8 mouse cellular contexts compared by ENCODE assay signal in genomic region chr7:49922928-49923327, GRCm38 (mm10). TPM values are rescaled to one million over a fixed set of nuclear protein-coding genes. Genes with fewer than 3 reads are reported as not detected.
DNase-seq lines count a peak whose midpoint lies in the region; ATAC-seq and TF ChIP-seq lines count a peak whose summit lies in the region.

No protein-coding gene starts in this region.

- no peak overlapping the region for H3K9ac ChIP-seq in heart, embryonic 16.5 days (ENCODE audit: low read length)
- H3K9ac ChIP-seq in liver, embryonic 13.5 days: no peak overlapping the region
- H3K9ac ChIP-seq in neural tube, embryonic 13.5 days: peak overlapping the region; percentile 60

- H3K4me3 ChIP-seq in layer of hippocampus, adult 2 months: peak overlapping the region; percentile 40
- no peak overlapping the region for H3K4me3 ChIP-seq in cerebellum, adult 2 months (replicated peaks; ENCODE audit: insufficient read depth, low read depth, low read length)
- H3K4me3 ChIP-seq in heart, embryonic 16.5 days (ENCODE audit: low read length): no peak overlapping the region
- no peak overlapping the region for H3K4me3 ChIP-seq in liver, embryonic 13.5 days (replicated peaks)
- no peak overlapping the region for H3K4me3 ChIP-seq in neural tube, embryonic 13.5 days

- H3K27ac ChIP-seq in layer of hippocampus, adult 2 months: peak overlapping the region; percentile 12
- H3K27ac ChIP-seq in cerebellum, adult 2 months (ENCODE audit: insufficient read depth, low read length): no peak overlapping the region
- H3K27ac ChIP-seq in heart, embryonic 16.5 days (ENCODE audit: low read length): no peak overlapping the region
- H3K27ac ChIP-seq in liver, embryonic 13.5 days: no peak overlapping the region
- H3K27ac ChIP-seq in neural tube, embryonic 13.5 days (replicated peaks): peak overlapping the region; percentile 94

- no peaks in the 10 kb centered on the region for H3K27me3 ChIP-seq in cerebellum, adult 2 months (ENCODE audit: control insufficient read depth, insufficient read depth, low read length)
- H3K27me3 ChIP-seq in heart, embryonic 16.5 days (ENCODE audit: control insufficient read depth, insufficient read depth, low read length): peaks cover 12% of the 10 kb centered on the region
- H3K27me3 ChIP-seq in liver, embryonic 13.5 days: peaks cover 4% of the 10 kb centered on the region
- peaks cover 20% of the 10 kb centered on the region for H3K27me3 ChIP-seq in neural tube, embryonic 13.5 days

- H3K4me2 ChIP-seq in heart, embryonic 16.5 days (ENCODE audit: low read depth, low read length): peak overlapping the region; percentile 45
- H3K4me2 ChIP-seq in liver, embryonic 13.5 days: 0 out of 2 replicates have a peak overlapping the region, but pooled peaks have one; percentile 4
- H3K4me2 ChIP-seq in neural tube, embryonic 13.5 days: peak overlapping the region; percentile 30

- peaks cover 3% of the 10 kb centered on the region; the same call in 1 of the 2 replicates for H3K9me3 ChIP-seq in heart, embryonic 16.5 days (replicated peaks; ENCODE audit: control insufficient read depth, low read length)
- no peaks in the 10 kb centered on the region for H3K9me3 ChIP-seq in liver, embryonic 13.5 days (replicated peaks)
- no peaks in the 10 kb centered on the region for H3K9me3 ChIP-seq in neural tube, embryonic 13.5 days

- no peaks in the 10 kb centered on the region for H3K36me3 ChIP-seq in heart, embryonic 16.5 days (ENCODE audit: control insufficient read depth, insufficient read depth)
- H3K36me3 ChIP-seq in liver, embryonic 13.5 days: no peaks in the 10 kb centered on the region
- peaks cover 23% of the 10 kb centered on the region; the same call in 1 of the 2 replicates for H3K36me3 ChIP-seq in neural tube, embryonic 13.5 days

- whole genome bisulfite sequencing in cerebellum, adult 2 months: 44% methylated on average over 4 of the region's 4 CpGs
- WGBS in heart, embryonic 16.5 days: 41% methylated on average over 4 of the region's 4 CpGs
- WGBS in liver, embryonic 13.5 days (ENCODE audit: insufficient replicate concordance): 23% methylated on average over 4 of the region's 4 CpGs
- 30% methylated on average over 4 of the region's 4 CpGs for WGBS in neural tube, embryonic 13.5 days

- peak; percentile 18; the same call in 1 of the 2 replicates for ATAC-seq in heart, embryonic 16.5 days (replicated peaks; ENCODE audit: extremely low read depth, insufficient read depth, low FRiP score)
- ATAC-seq in liver, embryonic 13.5 days (ENCODE audit: low read depth): no peak
- peak; percentile 77 for ATAC-seq in neural tube, embryonic 13.5 days (ENCODE audit: low read depth)

- no peak for TF ChIP-seq CTCF in layer of hippocampus, adult 2 months (conservative IDR thresholded peaks at IDR 0.05)
- no peak for TF ChIP-seq CTCF in cerebellum, adult 2 months (IDR thresholded peaks at IDR 0.05; ENCODE audit: borderline replicate concordance, insufficient read depth, low read depth, low read length)

- TF ChIP-seq POLR2A in cerebellum, adult 2 months (IDR thresholded peaks at IDR 0.05; ENCODE audit: borderline replicate concordance, insufficient read depth, low read length): no peak

- no peak for DNase-seq in layer of hippocampus, adult 2 months (ENCODE audit: low spot score in 2 of 2)
- DNase-seq in layer of hippocampus, postnatal 36 days: no peak
- peak; percentile 23 to 30 for DNase-seq in cerebellum, adult 2 months
- DNase-seq in liver, embryonic 13.5 days: no peak
- DNase-seq in spleen, postnatal 10 days (ENCODE audit: low spot score in 2 of 2): no peak
- DNase-seq in frontal cortex, postnatal 25 days (ENCODE audit: low spot score in 2 of 2): no peak

- peaks cover 4% of the 10 kb centered on the region; the same call in 1 of the 2 replicates for H3K4me1 ChIP-seq in cerebellum, adult 2 months (ENCODE audit: control insufficient read depth, insufficient read depth, low read length)
- H3K4me1 ChIP-seq in heart, embryonic 16.5 days (ENCODE audit: control insufficient read depth, insufficient read depth, low read length): no peaks in the 10 kb centered on the region
- no peaks in the 10 kb centered on the region for H3K4me1 ChIP-seq in liver, embryonic 13.5 days (replicated peaks)
- H3K4me1 ChIP-seq in neural tube, embryonic 13.5 days (replicated peaks): peaks cover 13% of the 10 kb centered on the region

RNA-seq across cellular contexts. Expression of gene Slc6a5, which starts 13.0 kb away (rescaled TPM):
- total RNA-seq in layer of hippocampus, adult 2 months (2021): not detected
- total RNA-seq in layer of hippocampus, postnatal 36 days (2021): under 1 TPM in 1 of 2 experiments, not detected in 1; 0.05 TPM
- 49.4 and 71.8 TPM in 2 replicates for polyA plus RNA-seq in cerebellum, adult 2 months (2012; rRNA removed)
- polyA plus RNA-seq in heart, embryonic 16.5 days (2015; fragmentation: Nextera tagmentation; extraction: Ambion mirVana): not detected in 2 replicates
- polyA plus RNA-seq in liver, embryonic 13.5 days (2015; fragmentation: Nextera tagmentation; extraction: Ambion mirVana): not detected in 2 replicates
- 14.3 and 14.4 TPM in 2 replicates for polyA plus RNA-seq in neural tube, embryonic 13.5 days (2015; fragmentation: Nextera tagmentation; extraction: Ambion mirVana)

RNA-seq across cellular contexts. Expression of gene Nell1, which starts 51.7 kb away (rescaled TPM):
- 10 to 100 TPM; 46.2 to 51.7 TPM for total RNA-seq in layer of hippocampus, adult 2 months (2021)
- total RNA-seq in layer of hippocampus, postnatal 36 days (2021): 10 to 100 TPM; 47.2 to 54.5 TPM
- polyA plus RNA-seq in cerebellum, adult 2 months (2012; rRNA removed): 31.6 and 31.9 TPM in 2 replicates
- polyA plus RNA-seq in heart, embryonic 16.5 days (2015; fragmentation: Nextera tagmentation; extraction: Ambion mirVana): 0.64 and 0.79 TPM in 2 replicates
- 0.12 and 0.15 TPM in 2 replicates for polyA plus RNA-seq in liver, embryonic 13.5 days (2015; fragmentation: Nextera tagmentation; extraction: Ambion mirVana)
- polyA plus RNA-seq in neural tube, embryonic 13.5 days (2015; fragmentation: Nextera tagmentation; extraction: Ambion mirVana): 21.2 and 23.5 TPM in 2 replicates

Comparison
In these comparisons a context has a peak if more than half of its experiments do, and no peak if none do; other contexts are left out.
1. DNase-seq: peak in cerebellum, adult 2 months (2 of 2); none in layer of hippocampus, adult 2 months (0 of 2), layer of hippocampus, postnatal 36 days (0 of 2), liver, embryonic 13.5 days (single experiment), spleen, postnatal 10 days (0 of 2) and frontal cortex, postnatal 25 days (0 of 2).
2. H3K27ac ChIP-seq: peak in layer of hippocampus, adult 2 months (single experiment) and neural tube, embryonic 13.5 days (single experiment); none in cerebellum, adult 2 months (single experiment), heart, embryonic 16.5 days (single experiment) and liver, embryonic 13.5 days (single experiment).
3. RNA of gene Slc6a5, which starts 13.0 kb away (polyA plus RNA-seq): 49.4 to 71.8 TPM in cerebellum, adult 2 months and 14.3 to 14.4 TPM in neural tube, embryonic 13.5 days; not detected in heart, embryonic 16.5 days and not detected in liver, embryonic 13.5 days; every median in the first group is over 10 times any median in the second.
4. RNA of gene Nell1, which starts 51.7 kb away (polyA plus RNA-seq): 31.6 to 31.9 TPM in cerebellum, adult 2 months and 21.2 to 23.5 TPM in neural tube, embryonic 13.5 days; 0.64 to 0.79 TPM in heart, embryonic 16.5 days and 0.12 to 0.15 TPM in liver, embryonic 13.5 days; every median in the first group is over 10 times any median in the second.
5. Peak in every context shown above with its lines, with median percentiles within 50 percentile points of each other: H3K4me2 ChIP-seq.